Mouse (Mus musculus) kidney, embryonic 16.5 days (tissue): ENCODE measurements around the gene Cfap65. TPM values are rescaled to one million over a fixed set of nuclear protein-coding genes. Genes with fewer than 3 reads are reported as not detected.
A peak's percentile ranks its signal among the peaks of the same experiment; 100 is the strongest.

Experiments
- ATAC-seq: fragments of 200-750 bp; cut with Nextera tagmentation; 2 replicates; pipeline ENCODE4 v1.8.0; 2017; ENCODE audit warnings: moderate TSS enrichment; ENCODE audit not compliant: low FRiP score, low TSS enrichment
- H3K27ac ChIP-seq: fragments of 300-500 bp; sonication (generic); 2 replicates; pipeline ENCODE4 v1.5.1; 2014; ENCODE audit warnings: low read length
- H3K27me3 ChIP-seq: fragments of 300-500 bp; sonication (generic); 2 replicates; pipeline ENCODE4 v1.6.1; 2014; ENCODE audit warnings: low read length, control low read depth, mixed read lengths; ENCODE audit not compliant: insufficient read depth
- H3K36me3 ChIP-seq: fragments of 300-500 bp; sonication (generic); 2 replicates; pipeline ENCODE4 v1.6.1; 2014; ENCODE audit warnings: low read length, control low read depth, mixed read lengths; ENCODE audit not compliant: insufficient read depth
- H3K4me1 ChIP-seq: fragments of 300-500 bp; sonication (generic); 2 replicates; pipeline ENCODE4 v1.6.1; 2014; ENCODE audit warnings: low read length, control low read depth, mixed read lengths; ENCODE audit not compliant: insufficient read depth
- H3K4me2 ChIP-seq: fragments of 300-500 bp; sonication (generic); replicated peaks from 2 replicates; pipeline ENCODE4 v1.6.1; 2014; ENCODE audit warnings: low read depth, low read length
- H3K4me3 ChIP-seq: fragments of 300-500 bp; sonication (generic); 2 replicates; pipeline ENCODE4 v1.5.1; 2014; ENCODE audit warnings: mild to moderate bottlenecking, low read length
- H3K9ac ChIP-seq: fragments of 300-500 bp; sonication (generic); replicated peaks from 2 replicates; pipeline ENCODE4 v1.6.1; 2014; ENCODE audit warnings: low read length
- H3K9me3 ChIP-seq: fragments of 300-500 bp; sonication (generic); 2 replicates; pipeline ENCODE4 v1.6.1; 2016; ENCODE audit warnings: low read length, control low read depth
- WGBS: fragments of 180-500 bp; shearing (Covaris S2); extraction: QIAGEN DNeasy Blood & Tissue Kit; methylation state at CpG from one replicate; pipeline ENCODE4 v1.1.7; 2014; 5-methylcytosine and 5-hydroxymethylcytosine counted together
- polyA plus RNA-seq: library from polyadenylated mRNA; unstranded; fragments of >200 nt; fragmentation: Nextera tagmentation; extraction: Ambion mirVana; gene quantifications from 2 replicates; pipeline ENCODE4 v1.2.1, GENCODE M21; 2015

Cfap65 gene
- polyA plus RNA-seq, 1 experiment from 2014 or later, result 0.09 TPM

DNA sequence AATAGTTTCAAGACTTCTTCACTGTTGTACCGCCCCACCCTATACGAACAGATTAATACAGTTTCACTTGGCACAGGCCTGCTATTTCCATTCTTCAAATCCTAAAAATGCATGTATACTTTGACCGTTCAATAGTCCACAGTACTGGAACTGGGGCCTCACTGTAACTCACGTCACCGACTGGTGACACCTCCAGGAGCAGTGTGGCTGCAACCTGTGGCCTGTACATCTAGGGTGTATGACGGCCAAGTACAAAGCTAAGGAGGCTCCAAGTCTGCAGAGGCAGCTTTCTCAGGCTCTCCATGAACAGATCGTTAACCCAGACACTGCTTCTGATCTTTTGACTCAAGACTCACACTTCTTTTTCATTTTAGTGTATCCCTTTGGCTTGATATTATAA lies 26.3 kb upstream of the Cfap65 start:
- no peak overlapping the region for H3K9ac ChIP-seq
- peaks cover 19% of the 10 kb centered on the region for H3K27me3 ChIP-seq
- no peak overlapping the region for H3K27ac ChIP-seq
- no peaks in the 10 kb centered on the region for H3K36me3 ChIP-seq
- no peaks in the 10 kb centered on the region for H3K9me3 ChIP-seq
- no peak overlapping the region for H3K4me3 ChIP-seq
- H3K4me2 ChIP-seq, result no peak overlapping the region
- 84% methylated on average over 7 of the region's 7 CpGs for WGBS
- peaks cover 7% of the 10 kb centered on the region for H3K4me1 ChIP-seq
- ATAC-seq, result no peak

DNA sequence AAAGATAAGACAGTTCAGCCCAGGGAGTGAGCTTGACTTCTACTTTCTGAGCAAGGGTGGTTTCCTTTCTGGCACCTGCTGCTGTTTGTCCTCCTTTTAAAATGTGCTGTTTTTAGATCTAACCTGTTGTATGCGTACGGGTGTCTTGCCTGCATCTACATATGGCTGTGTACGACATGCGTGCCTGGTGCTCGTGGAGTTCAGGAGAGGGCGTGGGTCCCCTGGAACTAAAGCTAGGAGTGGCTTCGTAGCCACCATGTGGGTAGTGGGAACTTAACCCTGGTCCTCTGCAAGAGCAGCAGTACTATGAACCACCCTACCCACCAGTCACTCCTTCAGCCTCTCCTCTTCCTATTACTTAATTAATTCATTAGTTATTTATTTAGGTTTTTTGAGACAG lies 24.7 kb upstream of the Cfap65 start:
- no peak overlapping the region for H3K4me2 ChIP-seq
- no peak overlapping the region for H3K27ac ChIP-seq
- peaks cover 29% of the 10 kb centered on the region for H3K27me3 ChIP-seq
- no peaks in the 10 kb centered on the region for H3K9me3 ChIP-seq
- peaks cover 6% of the 10 kb centered on the region for H3K4me1 ChIP-seq
- H3K9ac ChIP-seq, result no peak overlapping the region
- no peak for ATAC-seq
- no peak overlapping the region for H3K4me3 ChIP-seq
- no peaks in the 10 kb centered on the region for H3K36me3 ChIP-seq
- 91% methylated on average over 7 of the region's 7 CpGs for WGBS

- 1% methylated on average over 52 of the region's 55 CpGs for WGBS
Observed at GRCm38 (mm10) chr1:74951556-74952210, 16.3 kb upstream of the Cfap65 start, which contains the start of gene Ihh. Gene Ihh (minus strand): TSS chr1:74951672.

GRCm38 (mm10) chr1:74950576-74951490 lies 15.4 kb upstream of the Cfap65 start:
- 1% methylated on average over 78 of the region's 84 CpGs for WGBS
- H3K4me1 ChIP-seq, result peaks cover 38% of the 10 kb centered on the region
- ATAC-seq, result no peak
- no peaks in the 10 kb centered on the region for H3K9me3 ChIP-seq
- peak overlapping the region; percentile 47 for H3K4me3 ChIP-seq
- H3K27ac ChIP-seq, result no peak overlapping the region
- H3K36me3 ChIP-seq, result no peaks in the 10 kb centered on the region
- H3K9ac ChIP-seq, result peak overlapping the region; percentile 56
- H3K4me2 ChIP-seq, result peak overlapping the region; percentile 69
- H3K27me3 ChIP-seq, result peaks cover 86% of the 10 kb centered on the region

More at GRCm38 (mm10) chr1:74951556-74952210, 16.3 kb upstream of the Cfap65 start, which contains the start of gene Ihh:
- H3K27ac ChIP-seq, result no peak within 1 kb of the TSS
- peak within 1 kb of the TSS; percentile 47 for H3K4me3 ChIP-seq
- H3K4me2 ChIP-seq, result peak within 1 kb of the TSS; percentile 69
- ATAC-seq, result peak; percentile 29; the same call in 1 of the 2 replicates
- H3K9ac ChIP-seq, result peak within 1 kb of the TSS; percentile 56
- peaks cover 38% of the 10 kb centered on the region for H3K4me1 ChIP-seq
- H3K27me3 ChIP-seq, result peaks cover 91% of the 10 kb centered on the region
- H3K9me3 ChIP-seq, result no peaks in the 10 kb centered on the region
- H3K36me3 ChIP-seq, result no peaks in the 10 kb centered on the region

- ATAC-seq, result no peak
- H3K27ac ChIP-seq, result 0 out of 2 replicates have a peak overlapping the region, but pooled peaks have one; percentile 24
- WGBS, result under 1% methylated on average over 16 of the region's 16 CpGs
- peak overlapping the region; percentile 47 for H3K4me3 ChIP-seq
- peak overlapping the region; percentile 69 for H3K4me2 ChIP-seq
- no peaks in the 10 kb centered on the region for H3K9me3 ChIP-seq
- H3K4me1 ChIP-seq, result peaks cover 38% of the 10 kb centered on the region
- H3K27me3 ChIP-seq, result peaks cover 86% of the 10 kb centered on the region
- no peaks in the 10 kb centered on the region for H3K36me3 ChIP-seq
- H3K9ac ChIP-seq, result peak overlapping the region; percentile 56
Observed at GRCm38 (mm10) chr1:74950066-74950465, 14.7 kb upstream of the Cfap65 start.

GRCm38 (mm10) chr1:74949666-74950050 lies 14.3 kb upstream of the Cfap65 start:
- H3K4me3 ChIP-seq, result peak overlapping the region; percentile 47
- no peaks in the 10 kb centered on the region for H3K9me3 ChIP-seq
- H3K27me3 ChIP-seq, result peaks cover 86% of the 10 kb centered on the region
- peak; percentile 85 for ATAC-seq
- H3K9ac ChIP-seq, result no peak overlapping the region
- peaks cover 38% of the 10 kb centered on the region for H3K4me1 ChIP-seq
- H3K4me2 ChIP-seq, result peak overlapping the region; percentile 69
- no peaks in the 10 kb centered on the region for H3K36me3 ChIP-seq
- WGBS, result 1% methylated on average over 24 of the region's 24 CpGs
- 0 out of 2 replicates have a peak overlapping the region, but pooled peaks have one; percentile 24 for H3K27ac ChIP-seq

DNA sequence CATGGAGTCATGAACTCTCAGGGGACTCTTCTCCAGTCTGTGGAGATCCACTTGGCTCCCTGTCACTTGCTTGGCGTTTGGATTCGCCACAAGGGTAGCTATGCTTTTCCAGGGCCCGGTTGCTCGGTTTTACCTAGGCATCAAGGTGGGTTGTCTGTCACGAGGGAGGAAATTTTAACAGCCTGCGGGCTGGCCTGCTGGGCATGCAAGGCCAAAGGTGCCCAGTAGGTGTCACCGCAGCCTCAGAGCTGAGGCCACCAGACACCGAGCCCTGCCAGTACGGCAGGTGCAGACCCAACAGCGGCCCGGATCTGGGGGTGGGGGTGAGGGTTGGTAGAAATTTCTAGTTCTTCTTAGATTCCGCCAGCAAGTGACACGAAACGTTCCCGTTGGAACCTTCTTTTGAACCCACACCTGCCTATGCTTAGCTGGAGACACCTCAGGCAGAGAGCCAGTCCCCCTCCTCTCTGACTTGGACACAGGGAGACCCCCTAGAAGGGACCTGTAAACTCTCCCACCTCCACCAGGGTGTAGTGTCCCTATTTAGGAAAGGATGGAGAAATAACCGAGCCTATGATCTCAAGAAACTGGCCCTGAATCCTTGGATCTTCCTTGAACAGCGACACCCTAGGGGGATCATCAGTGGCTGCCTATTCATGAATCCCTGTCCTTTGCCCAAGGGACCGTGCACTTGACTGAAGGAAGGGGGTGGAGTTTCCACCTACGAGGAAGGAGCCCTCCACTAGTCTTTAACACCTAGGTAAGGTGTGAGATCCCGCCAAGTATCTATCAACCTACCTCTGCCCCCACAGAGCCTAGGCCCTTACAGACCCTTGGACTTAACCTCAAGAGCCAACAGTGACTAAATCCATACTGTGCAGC lies 13.6 kb upstream of the Cfap65 start:
- Histone ChIP-seq H3K9me3 (no peaks in the 10 kb centered on the region), H3K27ac (0 out of 2 replicates have a peak overlapping the region, but pooled peaks have one; percentile 24), H3K4me1 (peaks cover 38% of the 10 kb centered on the region), H3K4me2 (peak overlapping the region; percentile 69), H3K27me3 (peaks cover 81% of the 10 kb centered on the region), H3K4me3 (peak overlapping the region; percentile 47), H3K36me3 (no peaks in the 10 kb centered on the region), H3K9ac (no peak overlapping the region)
- WGBS, result 3% methylated on average over 20 of the region's 20 CpGs
- ATAC-seq, result peak; percentile 46; the same call in 1 of the 2 replicates

- H3K4me1 ChIP-seq, result peaks cover 38% of the 10 kb centered on the region
- H3K9ac ChIP-seq, result peak overlapping the region; percentile 52; the same call in 1 of the 2 replicates
- ATAC-seq, result no peak
- H3K4me3 ChIP-seq, result peak overlapping the region; percentile 43
- no peaks in the 10 kb centered on the region for H3K9me3 ChIP-seq
- H3K27ac ChIP-seq, result no peak overlapping the region
- under 1% methylated on average over 41 of the region's 41 CpGs for WGBS
- H3K4me2 ChIP-seq, result peak overlapping the region; percentile 69
- no peaks in the 10 kb centered on the region for H3K36me3 ChIP-seq
- peaks cover 72% of the 10 kb centered on the region for H3K27me3 ChIP-seq
Observed at GRCm38 (mm10) chr1:74947986-74948670, 12.7 kb upstream of the Cfap65 start.
